8 mouse cellular contexts compared by ENCODE assay signal in the genomic region with DNA sequence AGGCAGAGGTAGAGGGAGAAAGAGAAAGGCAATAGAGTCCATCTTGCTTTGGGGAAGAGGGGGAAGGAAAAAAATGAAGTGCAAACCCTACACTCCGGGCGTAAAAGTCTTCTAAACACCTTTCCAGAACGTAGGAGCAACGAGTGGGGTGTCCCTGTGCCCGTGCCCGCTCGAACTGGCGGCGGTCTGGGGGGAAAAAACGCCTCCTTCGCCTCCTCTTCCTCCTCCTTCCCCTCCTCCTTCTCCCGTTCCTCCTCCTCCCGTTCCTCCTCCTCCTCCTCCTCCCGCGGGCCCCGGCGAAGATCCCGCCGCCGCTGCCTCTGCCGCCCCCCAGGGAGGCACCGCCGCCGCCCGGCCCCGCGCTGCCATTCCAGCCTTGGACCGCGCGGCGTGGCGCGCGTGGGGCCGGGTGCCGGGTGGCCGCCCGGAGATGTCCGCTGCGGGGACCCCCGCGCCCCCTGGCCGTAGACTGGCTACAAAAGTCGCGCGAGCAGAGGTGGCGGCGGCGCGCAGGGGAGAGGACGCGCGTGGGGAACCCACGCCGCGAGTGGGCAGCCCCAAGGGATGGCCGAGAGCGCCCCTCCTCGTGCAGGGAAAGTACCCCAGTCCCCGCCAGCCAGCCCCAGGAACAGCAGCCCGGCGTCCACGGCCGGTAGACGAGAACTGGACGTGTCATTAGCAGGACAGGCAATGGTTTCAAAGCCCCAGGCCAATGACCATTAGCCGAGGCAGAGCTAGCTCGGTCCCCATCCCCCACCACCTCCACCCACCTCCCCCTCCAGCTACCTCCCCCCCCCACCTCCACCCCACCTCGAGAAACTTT. TPM values are rescaled to one million over a fixed set of nuclear protein-coding genes. Genes with fewer than 3 reads are reported as not detected.
DNase-seq lines count a peak whose midpoint lies in the region; ATAC-seq and TF ChIP-seq lines count a peak whose summit lies in the region.

No protein-coding gene starts in this region.

- peak; percentile 29 for TF ChIP-seq CTCF in stomach, postnatal 0 days (IDR thresholded peaks at IDR 0.05; ENCODE audit: low read depth)

- no peaks in the 10 kb centered on the region for H3K27me3 ChIP-seq in kidney, embryonic 14.5 days (ENCODE audit: control insufficient read depth, insufficient read depth, low read length)
- no peaks in the 10 kb centered on the region for H3K27me3 ChIP-seq in liver, embryonic 13.5 days
- H3K27me3 ChIP-seq in stomach, postnatal 0 days (ENCODE audit: control insufficient read depth, insufficient read depth, low read length) = no peaks in the 10 kb centered on the region

- no peaks in the 10 kb centered on the region for H3K9me3 ChIP-seq in kidney, embryonic 14.5 days (ENCODE audit: control insufficient read depth, low read length)
- no peaks in the 10 kb centered on the region for H3K9me3 ChIP-seq in liver, embryonic 13.5 days (replicated peaks)
- H3K9me3 ChIP-seq in stomach, postnatal 0 days (ENCODE audit: control insufficient read depth, low read length) = no peaks in the 10 kb centered on the region

- peaks cover 9% of the 10 kb centered on the region; the same call in 1 of the 2 replicates for H3K4me1 ChIP-seq in kidney, embryonic 14.5 days (ENCODE audit: control insufficient read depth, insufficient read depth, low read length)
- peaks cover 21% of the 10 kb centered on the region for H3K4me1 ChIP-seq in liver, embryonic 13.5 days (replicated peaks)
- H3K4me1 ChIP-seq in stomach, postnatal 0 days (replicated peaks; ENCODE audit: control insufficient read depth, insufficient read depth) = no peaks in the 10 kb centered on the region

- TF ChIP-seq EP300 in stomach, postnatal 0 days (optimal IDR thresholded peaks at IDR 0.05) = no peak

- H3K4me2 ChIP-seq in kidney, embryonic 14.5 days (replicated peaks; ENCODE audit: low read depth, low read length) = peak overlapping the region; percentile 92
- peak overlapping the region; percentile 100 for H3K4me2 ChIP-seq in liver, embryonic 13.5 days
- H3K4me2 ChIP-seq in stomach, postnatal 0 days (replicated peaks; ENCODE audit: low read depth) = peak overlapping the region; percentile 97

- H3K4me3 ChIP-seq in kidney, embryonic 14.5 days (ENCODE audit: low read length) = peak overlapping the region; percentile 89
- peak overlapping the region; percentile 86 for H3K4me3 ChIP-seq in liver, embryonic 13.5 days (replicated peaks)
- peak overlapping the region; percentile 95 for H3K4me3 ChIP-seq in stomach, postnatal 0 days (ENCODE audit: low read depth, low read length)

- peaks cover 6% of the 10 kb centered on the region; the same call in 1 of the 2 replicates for H3K36me3 ChIP-seq in kidney, embryonic 14.5 days (ENCODE audit: control insufficient read depth, insufficient read depth, low read length)
- no peaks in the 10 kb centered on the region for H3K36me3 ChIP-seq in liver, embryonic 13.5 days
- H3K36me3 ChIP-seq in stomach, postnatal 0 days (ENCODE audit: control insufficient read depth, insufficient read depth, low read length) = no peaks in the 10 kb centered on the region

- H3K27ac ChIP-seq in kidney, embryonic 14.5 days (ENCODE audit: low read depth, low read length) = peak overlapping the region; percentile 79; the same call in 1 of the 2 replicates
- no peak overlapping the region for H3K27ac ChIP-seq in liver, embryonic 13.5 days
- peak overlapping the region; percentile 45 for H3K27ac ChIP-seq in stomach, postnatal 0 days (replicated peaks)

- peak overlapping the region; percentile 94 for H3K9ac ChIP-seq in kidney, embryonic 14.5 days (ENCODE audit: low read depth, low read length)
- H3K9ac ChIP-seq in liver, embryonic 13.5 days = peak overlapping the region; percentile 91
- H3K9ac ChIP-seq in stomach, postnatal 0 days (ENCODE audit: low read length) = peak overlapping the region; percentile 83

- DNase-seq in 3134 (ENCODE audit: extremely low read depth, insufficient read length, low spot score) = peak; percentile 66
- peak; percentile 50 to 52 for DNase-seq in adrenal gland, adult 18-20 months (ENCODE audit: low spot score in 2 of 2)
- DNase-seq in embryo, embryonic 11.5 days (ENCODE audit: low read depth, low spot score) = peak; percentile 9
- DNase-seq in heart, adult 9 months (ENCODE audit: low spot score in 2 of 2) = peak; percentile 23 to 33
- peak; percentile 30 for DNase-seq in liver, embryonic 13.5 days
- DNase-seq in neural tube, embryonic 10.5 days (ENCODE audit: extremely low spot score, low spot score) = peak; percentile 63
- peak; percentile 50 for DNase-seq in stomach, postnatal 0 days (ENCODE audit: low spot score)

- peak; percentile 41 for ATAC-seq in kidney, embryonic 14.5 days (ENCODE audit: low FRiP score, low TSS enrichment)
- ATAC-seq in liver, embryonic 13.5 days (ENCODE audit: low read depth) = no peak
- ATAC-seq in stomach, postnatal 0 days (ENCODE audit: low FRiP score, low TSS enrichment) = no peak; the same call in 1 of the 2 replicates

- WGBS in kidney, embryonic 14.5 days = under 1% methylated on average over 54 of the region's 69 CpGs
- under 1% methylated on average over 69 of the region's 69 CpGs for WGBS in liver, embryonic 13.5 days (ENCODE audit: insufficient replicate concordance)
- under 1% methylated on average over 50 of the region's 69 CpGs for WGBS in stomach, postnatal 0 days

RNA-seq across cellular contexts. Expression of a gene that starts 2.3 kb away (rescaled TPM):
- total RNA-seq in adrenal gland, adult 18-20 months (2021) = 10 to 100 TPM; 26.6 to 32.8 TPM
- polyA plus RNA-seq in kidney, embryonic 14.5 days (2014; fragmentation: Nextera tagmentation; extraction: Ambion mirVana) = 52.4 and 64.9 TPM in 2 replicates
- polyA plus RNA-seq in liver, embryonic 13.5 days (2015; fragmentation: Nextera tagmentation; extraction: Ambion mirVana) = 8.9 and 9.1 TPM in 2 replicates
- 17.9 TPM in 2 replicates for polyA plus RNA-seq in stomach, postnatal 0 days (2015; fragmentation: Nextera tagmentation; extraction: Ambion mirVana)

Comparison
In these comparisons a context has a peak if more than half of its experiments do, and no peak if none do; other contexts are left out.
1. DNase-seq: peak in every context shown above with its lines; median percentile 66 in 3134; 63 in neural tube, embryonic 10.5 days; 51 in adrenal gland, adult 18-20 months; 50 in stomach, postnatal 0 days; 30 in liver, embryonic 13.5 days; 28 in heart, adult 9 months; 9 in embryo, embryonic 11.5 days.